Mouse (Mus musculus): ENCODE data around the gene Relch. TPM values are rescaled to one million over a fixed set of nuclear protein-coding genes. Genes with fewer than 3 reads are reported as not detected.

The Relch gene
- polyA plus RNA-seq, 1 experiment from 2014 or later: 25.8 TPM

DNA sequence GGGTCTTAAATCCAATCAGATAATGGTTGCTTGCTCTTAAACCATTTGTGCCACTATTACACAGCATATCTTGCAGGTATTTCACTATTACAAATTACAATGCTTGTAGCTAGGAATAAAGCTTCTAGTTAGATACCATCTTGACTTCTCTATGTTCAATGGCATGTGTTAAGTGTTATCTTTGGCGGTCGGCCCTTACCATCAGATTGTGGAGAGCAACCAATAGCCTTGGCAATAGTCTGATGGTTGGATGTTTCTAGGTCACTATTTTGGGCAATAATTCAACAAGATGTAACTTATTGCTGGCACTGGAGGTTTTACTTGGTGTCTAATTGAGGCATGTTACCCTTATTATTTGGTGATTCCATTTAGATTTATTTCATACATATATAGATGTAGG lies 11.1 kb downstream of the Relch start:
- Histone ChIP-seq H3K4me1 (ENCODE audit: control insufficient read depth, insufficient read depth, low read length) (no peaks in the 10 kb centered on the region), H3K9me3 (ENCODE audit: control insufficient read depth, low read length) (no peaks in the 10 kb centered on the region), H3K4me3 (ENCODE audit: low read length) (no peak overlapping the region), H3K9ac (ENCODE audit: low read depth, low read length) (no peak overlapping the region), H3K4me2 (replicated peaks; ENCODE audit: low read depth, low read length) (no peak overlapping the region), H3K36me3 (ENCODE audit: control insufficient read depth, insufficient read depth, low read length) (peaks cover 4% of the 10 kb centered on the region; the same call in 1 of the 2 replicates), H3K27me3 (ENCODE audit: control insufficient read depth, insufficient read depth, low read length) (no peaks in the 10 kb centered on the region), H3K27ac (ENCODE audit: low read depth, low read length) (no peak overlapping the region)
- 90% methylated on average over 2 of the region's 2 CpGs for WGBS
- no peak for ATAC-seq (ENCODE audit: low FRiP score, low TSS enrichment)

DNA sequence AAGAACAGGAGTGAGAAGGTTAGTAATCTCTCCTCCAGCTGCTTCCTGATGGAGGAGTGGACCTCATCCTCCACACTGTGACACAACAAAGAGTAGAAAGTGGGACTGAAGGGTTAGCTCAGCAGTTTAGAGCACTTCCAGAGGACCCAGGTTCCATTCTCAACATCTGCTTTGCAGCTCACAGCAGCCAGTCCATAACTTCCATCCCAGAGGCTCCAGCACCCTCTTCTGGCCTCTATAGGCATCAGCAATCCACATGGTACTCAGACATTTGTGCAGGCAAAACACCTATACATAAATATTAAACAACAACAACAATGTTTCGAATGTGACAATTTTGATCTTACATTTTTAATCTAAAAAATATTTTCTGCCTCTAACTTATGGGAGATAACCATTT lies 16.9 kb downstream of the Relch start:
- Histone ChIP-seq H3K4me2 (replicated peaks; ENCODE audit: low read depth, low read length) (no peak overlapping the region), H3K36me3 (ENCODE audit: control insufficient read depth, insufficient read depth, low read length) (peaks cover 4% of the 10 kb centered on the region; the same call in 1 of the 2 replicates), H3K27me3 (ENCODE audit: control insufficient read depth, insufficient read depth, low read length) (no peaks in the 10 kb centered on the region), H3K4me3 (ENCODE audit: low read length) (no peak overlapping the region), H3K9ac (ENCODE audit: low read depth, low read length) (no peak overlapping the region), H3K27ac (ENCODE audit: low read depth, low read length) (no peak overlapping the region), H3K9me3 (ENCODE audit: control insufficient read depth, low read length) (no peaks in the 10 kb centered on the region), H3K4me1 (ENCODE audit: control insufficient read depth, insufficient read depth, low read length) (no peaks in the 10 kb centered on the region)
- no peak for ATAC-seq (ENCODE audit: low FRiP score, low TSS enrichment)
- 88% methylated on average over 1 of the region's 1 CpGs for WGBS

DNA sequence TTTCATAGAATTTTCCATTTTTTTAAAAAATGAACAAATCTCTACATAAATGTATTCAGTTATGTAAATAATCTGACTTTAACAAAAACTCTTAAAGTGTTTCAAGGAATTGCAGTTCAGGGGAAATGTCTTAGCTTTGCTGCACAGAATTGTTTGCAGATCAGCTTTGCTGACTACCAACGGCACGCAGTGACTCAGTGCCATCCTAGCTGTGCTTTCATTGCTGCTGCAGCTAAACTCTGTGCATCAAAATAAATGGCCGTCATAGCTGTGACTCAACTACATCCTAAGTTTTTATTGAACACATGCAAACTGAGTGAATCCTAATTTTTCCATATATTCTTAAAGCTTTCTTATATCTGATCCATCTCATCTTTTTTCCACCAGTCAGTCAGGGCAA lies 21.8 kb downstream of the Relch start:
- H3K4me2 ChIP-seq (replicated peaks; ENCODE audit: low read depth, low read length): no peak overlapping the region
- H3K36me3 ChIP-seq (ENCODE audit: control insufficient read depth, insufficient read depth, low read length): no peaks in the 10 kb centered on the region; the same call in 1 of the 2 replicates
- H3K4me1 ChIP-seq (ENCODE audit: control insufficient read depth, insufficient read depth, low read length): no peaks in the 10 kb centered on the region
- H3K9me3 ChIP-seq (ENCODE audit: control insufficient read depth, low read length): no peaks in the 10 kb centered on the region
- no peak overlapping the region for H3K9ac ChIP-seq (ENCODE audit: low read depth, low read length)
- H3K27me3 ChIP-seq (ENCODE audit: control insufficient read depth, insufficient read depth, low read length): no peaks in the 10 kb centered on the region
- ATAC-seq (ENCODE audit: low FRiP score, low TSS enrichment): no peak
- no peak overlapping the region for H3K27ac ChIP-seq (ENCODE audit: low read depth, low read length)
- no peak overlapping the region for H3K4me3 ChIP-seq (ENCODE audit: low read length)
- WGBS: 92% methylated on average over 3 of the region's 3 CpGs

DNA sequence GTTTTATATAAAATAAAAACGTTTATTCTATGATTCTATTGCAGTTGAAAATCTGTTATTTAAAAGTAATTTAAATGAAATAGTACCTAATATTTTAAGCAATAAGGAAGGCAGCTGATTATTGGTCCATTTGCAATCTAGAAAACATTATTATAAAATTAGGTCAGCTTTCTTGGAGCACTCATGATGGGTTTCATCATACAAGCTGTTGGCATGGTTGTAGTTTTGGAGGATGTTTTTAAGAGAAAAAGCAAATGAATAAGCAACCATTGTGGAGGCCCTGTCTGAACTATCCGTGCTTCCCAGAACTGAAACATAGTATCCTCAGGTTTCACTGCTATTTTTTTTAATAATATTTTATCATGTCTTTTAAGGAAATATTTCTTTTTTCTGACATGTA lies 31.9 kb downstream of the Relch start:
- H3K9ac ChIP-seq (ENCODE audit: low read depth, low read length): no peak overlapping the region
- H3K4me1 ChIP-seq (ENCODE audit: control insufficient read depth, insufficient read depth, low read length): no peaks in the 10 kb centered on the region
- H3K27ac ChIP-seq (ENCODE audit: low read depth, low read length): no peak overlapping the region
- no peaks in the 10 kb centered on the region for H3K27me3 ChIP-seq (ENCODE audit: control insufficient read depth, insufficient read depth, low read length)
- WGBS: 85% methylated on average over 2 of the region's 2 CpGs
- H3K4me2 ChIP-seq (replicated peaks; ENCODE audit: low read depth, low read length): no peak overlapping the region
- no peaks in the 10 kb centered on the region for H3K9me3 ChIP-seq (ENCODE audit: control insufficient read depth, low read length)
- no peak for ATAC-seq (ENCODE audit: low FRiP score, low TSS enrichment)
- peaks cover 7% of the 10 kb centered on the region; the same call in 1 of the 2 replicates for H3K36me3 ChIP-seq (ENCODE audit: control insufficient read depth, insufficient read depth, low read length)
- H3K4me3 ChIP-seq (ENCODE audit: low read length): no peak overlapping the region

DNA sequence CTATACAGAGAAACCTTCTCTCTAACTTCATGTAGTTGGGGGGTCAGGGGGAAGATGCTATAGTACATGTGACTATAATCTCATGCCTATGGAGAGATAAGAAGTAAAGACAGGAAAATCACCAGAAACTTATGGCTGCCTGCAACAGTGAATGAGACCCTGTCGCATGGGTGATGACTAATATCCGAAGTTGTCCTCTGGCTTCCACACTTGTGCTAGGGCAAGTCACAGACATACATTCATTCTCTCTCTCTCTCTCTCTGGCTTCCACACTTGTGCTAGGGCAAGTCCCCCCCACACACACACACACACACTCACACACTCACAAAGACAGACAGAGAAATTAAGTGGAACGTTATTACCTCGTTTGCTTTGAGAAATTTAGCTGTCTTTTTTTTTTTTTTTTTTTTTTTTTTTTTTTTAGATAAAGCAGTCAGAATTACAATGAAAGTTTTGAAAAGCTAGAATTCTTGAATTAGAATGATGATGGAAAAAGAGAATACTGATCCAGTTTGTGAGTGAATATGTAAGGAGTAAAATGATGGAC lies 37.4 kb downstream of the Relch start:
- Histone ChIP-seq H3K36me3 (ENCODE audit: control insufficient read depth, insufficient read depth, low read length) (peaks cover 4% of the 10 kb centered on the region), H3K27me3 (ENCODE audit: control insufficient read depth, insufficient read depth, low read length) (no peaks in the 10 kb centered on the region), H3K27ac (ENCODE audit: low read depth, low read length) (no peak overlapping the region), H3K4me2 (replicated peaks; ENCODE audit: low read depth, low read length) (no peak overlapping the region), H3K4me3 (ENCODE audit: low read length) (no peak overlapping the region), H3K9ac (ENCODE audit: low read depth, low read length) (no peak overlapping the region), H3K4me1 (ENCODE audit: control insufficient read depth, insufficient read depth, low read length) (no peaks in the 10 kb centered on the region), H3K9me3 (ENCODE audit: control insufficient read depth, low read length) (no peaks in the 10 kb centered on the region)
- WGBS: 90% methylated on average over 4 of the region's 4 CpGs
- no peak for ATAC-seq (ENCODE audit: low FRiP score, low TSS enrichment)

DNA sequence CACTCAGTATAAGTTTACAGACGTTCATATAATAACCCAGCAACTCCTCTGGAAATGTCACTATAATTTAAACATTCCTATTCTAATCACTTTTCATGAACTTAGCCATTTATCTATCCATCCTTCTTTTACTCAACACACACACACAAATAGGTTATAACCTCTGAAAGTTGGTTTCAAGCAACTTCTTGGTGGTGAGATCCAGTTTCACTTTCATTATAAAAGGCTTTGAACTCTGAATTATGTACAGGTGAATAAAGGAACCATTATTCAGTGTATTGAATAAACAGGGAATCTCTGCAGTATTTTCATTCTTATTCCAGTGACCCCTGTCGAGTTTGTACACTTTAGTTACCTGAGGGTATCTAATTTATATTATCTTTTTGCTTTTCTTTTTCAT lies 45.8 kb downstream of the Relch start:
- ATAC-seq (ENCODE audit: low FRiP score, low TSS enrichment): no peak
- WGBS: 62% methylated on average over 2 of the region's 2 CpGs
- no peaks in the 10 kb centered on the region for H3K9me3 ChIP-seq (ENCODE audit: control insufficient read depth, low read length)

DNA sequence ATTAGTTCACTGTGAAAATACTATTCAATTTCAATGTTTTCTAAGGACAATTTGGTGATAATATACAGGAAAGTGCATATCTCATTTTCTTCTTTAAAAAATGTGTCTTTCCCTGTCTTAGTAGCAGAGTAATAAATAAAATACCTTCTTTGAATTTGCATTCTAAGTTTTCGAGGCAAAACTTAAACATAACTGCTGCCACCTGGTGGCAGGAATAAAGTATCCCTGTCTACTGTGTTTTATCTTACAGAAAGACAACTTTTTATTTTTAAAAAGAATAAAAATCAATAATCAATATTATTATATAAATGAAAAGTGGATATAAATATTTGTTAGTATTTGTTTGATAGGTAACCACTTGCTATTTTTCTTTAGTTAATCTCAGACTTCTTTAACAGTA lies 47.6 kb downstream of the Relch start:
- 51% methylated on average over 1 of the region's 1 CpGs for WGBS
- H3K27ac ChIP-seq (ENCODE audit: low read depth, low read length): no peak overlapping the region
- H3K9ac ChIP-seq (ENCODE audit: low read depth, low read length): no peak overlapping the region
- H3K4me1 ChIP-seq (ENCODE audit: control insufficient read depth, insufficient read depth, low read length): no peaks in the 10 kb centered on the region
- H3K4me2 ChIP-seq (replicated peaks; ENCODE audit: low read depth, low read length): no peak overlapping the region
- no peaks in the 10 kb centered on the region for H3K27me3 ChIP-seq (ENCODE audit: control insufficient read depth, insufficient read depth, low read length)
- no peak for ATAC-seq (ENCODE audit: low FRiP score, low TSS enrichment)
- H3K9me3 ChIP-seq (ENCODE audit: control insufficient read depth, low read length): no peaks in the 10 kb centered on the region
- no peak overlapping the region for H3K4me3 ChIP-seq (ENCODE audit: low read length)
- H3K36me3 ChIP-seq (ENCODE audit: control insufficient read depth, insufficient read depth, low read length): peaks cover 8% of the 10 kb centered on the region; the same call in 1 of the 2 replicates

More for the DNA sequence above, 45.8 kb downstream of the Relch start:
- Histone ChIP-seq H3K4me1 (ENCODE audit: control insufficient read depth, insufficient read depth, low read length) (no peaks in the 10 kb centered on the region), H3K27ac (ENCODE audit: low read depth, low read length) (no peak overlapping the region), H3K4me2 (replicated peaks; ENCODE audit: low read depth, low read length) (no peak overlapping the region), H3K9ac (ENCODE audit: low read depth, low read length) (no peak overlapping the region), H3K4me3 (ENCODE audit: low read length) (no peak overlapping the region), H3K27me3 (ENCODE audit: control insufficient read depth, insufficient read depth, low read length) (no peaks in the 10 kb centered on the region), H3K36me3 (ENCODE audit: control insufficient read depth, insufficient read depth, low read length) (peaks cover 5% of the 10 kb centered on the region)

DNA sequence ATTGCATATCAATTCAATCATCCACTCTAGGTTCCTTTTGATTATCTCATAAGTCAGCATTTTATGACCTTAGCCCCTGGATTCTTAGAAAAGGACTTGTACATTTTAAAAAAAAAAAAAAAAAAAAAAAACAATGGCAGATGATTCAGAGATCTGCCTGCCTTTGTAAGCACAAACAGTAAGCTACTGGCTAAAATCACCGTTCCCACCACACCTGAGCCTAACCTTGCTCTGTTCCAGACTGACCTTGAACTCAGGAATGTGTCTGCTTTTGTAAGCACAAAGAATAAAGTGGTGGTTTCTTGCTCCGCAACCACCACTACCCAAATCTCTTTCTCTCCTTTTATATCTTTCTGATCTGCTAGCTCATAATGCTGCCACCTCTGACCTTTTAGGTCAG lies 49.2 kb downstream of the Relch start:
- no peaks in the 10 kb centered on the region for H3K4me1 ChIP-seq (ENCODE audit: control insufficient read depth, insufficient read depth, low read length)
- 93% methylated on average over 2 of the region's 2 CpGs for WGBS
- no peak for ATAC-seq (ENCODE audit: low FRiP score, low TSS enrichment)

DNA sequence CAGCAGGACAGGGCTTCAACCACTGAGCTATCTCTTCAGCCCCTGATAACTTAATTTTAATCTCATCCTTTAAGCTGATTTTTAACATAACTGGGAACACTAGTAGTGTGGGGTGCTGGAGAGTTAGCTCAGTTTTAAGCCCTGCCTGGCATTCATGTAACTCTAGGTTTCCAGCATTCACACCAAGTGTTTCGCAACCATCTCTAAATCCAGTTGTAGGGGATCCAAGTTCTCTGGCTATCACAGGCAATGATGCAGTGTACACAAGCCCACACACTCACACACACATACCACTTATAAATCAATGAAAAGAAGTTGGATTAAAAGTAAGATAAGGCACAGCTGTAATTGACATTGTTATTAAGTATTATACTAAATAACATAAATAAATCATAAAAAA lies 54.7 kb downstream of the Relch start:
- Histone ChIP-seq H3K4me2 (replicated peaks; ENCODE audit: low read depth, low read length) (no peak overlapping the region), H3K27ac (ENCODE audit: low read depth, low read length) (no peak overlapping the region), H3K27me3 (ENCODE audit: control insufficient read depth, insufficient read depth, low read length) (no peaks in the 10 kb centered on the region), H3K36me3 (ENCODE audit: control insufficient read depth, insufficient read depth, low read length) (peaks cover 26% of the 10 kb centered on the region; the same call in 1 of the 2 replicates), H3K4me1 (ENCODE audit: control insufficient read depth, insufficient read depth, low read length) (no peaks in the 10 kb centered on the region), H3K9me3 (ENCODE audit: control insufficient read depth, low read length) (no peaks in the 10 kb centered on the region), H3K4me3 (ENCODE audit: low read length) (no peak overlapping the region), H3K9ac (ENCODE audit: low read depth, low read length) (no peak overlapping the region)
- WGBS: 97% methylated on average over 1 of the region's 1 CpGs
- ATAC-seq (ENCODE audit: low FRiP score, low TSS enrichment): no peak

More for the DNA sequence above, 49.2 kb downstream of the Relch start:
- H3K36me3 ChIP-seq (ENCODE audit: control insufficient read depth, insufficient read depth, low read length): peaks cover 11% of the 10 kb centered on the region; the same call in 1 of the 2 replicates
- H3K4me3 ChIP-seq (ENCODE audit: low read length): no peak overlapping the region
- no peak overlapping the region for H3K4me2 ChIP-seq (replicated peaks; ENCODE audit: low read depth, low read length)
- no peak overlapping the region for H3K27ac ChIP-seq (ENCODE audit: low read depth, low read length)
- no peak overlapping the region for H3K9ac ChIP-seq (ENCODE audit: low read depth, low read length)
- H3K9me3 ChIP-seq (ENCODE audit: control insufficient read depth, low read length): no peaks in the 10 kb centered on the region
- H3K27me3 ChIP-seq (ENCODE audit: control insufficient read depth, insufficient read depth, low read length): no peaks in the 10 kb centered on the region

All from kidney, embryonic 14.5 days (tissue).